Mouse (Mus musculus): ENCODE results near the gene Sct. TPM values are rescaled to one million over a fixed set of nuclear protein-coding genes. Genes with fewer than 3 reads are reported as not detected.

Gene Sct
- total RNA-seq (2015; ENCODE audit: low replicate concordance) (not detected in 2 replicates), total RNA-seq (2017; ENCODE audit: low replicate concordance) (not detected in 2 replicates)

DNA sequence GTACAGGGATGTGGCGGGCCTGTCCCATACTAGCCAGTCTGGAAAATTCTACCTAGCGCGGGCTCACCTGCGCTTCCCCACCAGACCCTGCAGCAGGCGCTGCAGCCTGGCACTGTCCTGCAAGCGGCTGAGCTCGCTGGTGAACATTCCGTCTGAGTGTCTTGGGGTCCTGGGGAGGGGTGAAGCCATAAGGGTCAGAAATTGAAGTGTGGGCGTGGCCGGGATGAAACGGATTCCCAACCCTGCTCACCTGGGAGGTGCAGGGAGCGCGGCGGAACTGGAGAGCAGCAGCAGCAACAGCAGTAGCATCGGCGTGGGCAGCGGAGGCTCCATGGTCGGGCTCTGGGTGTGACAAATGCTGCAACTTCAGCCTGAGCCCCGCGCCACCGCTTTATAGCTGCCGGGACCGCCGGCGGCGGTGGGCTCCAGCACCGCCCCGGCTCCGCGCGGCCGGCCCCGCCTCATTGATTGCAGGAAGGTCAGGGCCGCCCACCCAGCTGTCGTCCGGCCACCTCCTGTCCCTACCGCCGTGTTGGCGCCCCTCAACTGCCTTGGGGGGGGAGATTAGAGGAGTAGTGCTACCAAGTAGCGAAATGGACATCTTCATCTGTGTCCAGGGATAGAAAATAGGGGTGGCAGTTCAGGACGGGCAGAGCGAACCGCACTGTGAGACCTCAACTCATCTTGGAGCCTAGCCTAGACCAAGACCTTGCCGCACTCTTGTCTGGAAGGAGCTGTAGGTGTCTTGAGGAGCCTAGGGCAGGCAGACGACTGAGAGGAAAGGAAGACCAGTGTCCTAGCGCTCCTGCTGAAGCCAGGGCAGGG lies at the start of gene Sct:
Sct (minus strand) TSS at position 368 of the 825 bp plus-strand sequence.
- ATAC-seq (replicated peaks; ENCODE audit: low FRiP score, poor library complexity, severe bottlenecking), result no peak

DNA sequence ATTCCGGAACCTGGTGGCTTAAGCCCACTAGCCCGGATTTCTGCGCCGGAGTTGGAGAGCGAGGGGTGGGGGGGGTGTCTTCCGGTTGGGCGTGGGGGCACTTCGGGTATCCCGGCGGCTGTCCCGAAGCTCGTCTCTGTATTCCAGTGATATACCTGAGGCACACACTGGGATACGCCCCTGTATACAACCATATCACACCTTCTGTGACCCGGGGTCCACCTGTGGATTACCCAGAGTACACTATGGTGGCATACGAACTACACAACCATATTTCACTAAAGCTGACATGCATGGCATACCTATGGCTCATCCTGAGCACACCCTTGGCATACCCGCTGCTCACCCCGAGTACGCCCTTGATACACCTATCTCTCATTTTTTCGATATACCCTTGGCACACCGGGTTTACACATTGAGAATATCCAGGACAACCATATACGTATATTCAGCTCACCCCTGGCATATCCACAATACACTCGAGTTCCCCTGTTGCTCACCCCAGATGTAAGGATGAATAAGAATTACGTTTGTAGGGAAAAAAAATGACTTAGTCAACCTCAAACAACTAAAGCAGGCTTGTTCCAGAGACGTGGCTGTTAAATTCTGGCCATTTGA lies 49.5 kb upstream of the Sct start:
- ATAC-seq (replicated peaks; ENCODE audit: low FRiP score, poor library complexity, severe bottlenecking), result no peak; the same call in 1 of the 2 replicates

DNA sequence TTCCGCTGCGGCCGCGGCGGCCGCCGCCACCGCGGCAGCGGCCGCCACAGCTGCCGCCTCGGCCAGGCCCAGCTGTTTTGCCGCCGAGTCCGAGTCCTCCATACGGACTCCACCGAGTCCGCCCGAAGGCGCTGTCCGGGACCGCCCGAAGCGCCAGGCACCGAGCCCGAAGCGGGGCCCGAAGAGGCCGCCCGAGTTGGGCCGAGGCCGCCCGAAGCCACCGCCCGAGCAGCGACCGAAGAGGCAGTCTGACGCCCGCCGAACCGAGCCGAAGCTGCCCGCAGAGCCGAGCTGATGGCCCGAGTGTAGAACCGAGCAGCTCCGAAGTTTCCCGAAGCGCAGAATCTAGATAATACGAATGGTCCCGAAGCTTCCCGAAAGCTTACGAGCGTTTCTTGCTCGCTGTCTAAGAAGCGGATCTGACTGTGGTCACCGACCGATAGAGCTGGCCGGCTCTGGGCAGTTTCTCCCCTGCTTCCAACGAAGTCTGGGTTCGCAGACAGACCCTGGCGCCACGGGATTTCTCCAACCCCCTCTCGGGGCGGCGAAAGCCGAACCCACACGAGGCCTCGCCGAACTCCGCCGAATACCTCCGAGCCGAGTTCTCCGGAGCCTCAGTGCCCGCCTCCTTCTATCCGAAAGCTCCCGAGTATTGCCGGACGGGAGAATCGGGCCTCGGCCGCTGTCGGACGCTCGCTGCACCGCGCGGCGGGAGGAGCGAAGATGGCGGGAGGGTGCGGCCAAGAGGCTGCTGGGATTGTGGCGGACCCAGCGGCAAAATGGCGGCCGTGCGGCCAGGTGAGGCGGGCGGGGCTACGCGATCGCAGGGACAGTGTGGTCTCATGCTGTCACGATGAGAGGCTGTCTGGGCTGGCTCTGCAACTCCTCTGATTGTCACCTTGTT lies 48.8 kb upstream of the Sct start, which contains the start of the genes Deaf1 and Tmem80:
Deaf1 (minus strand) TSS at position 222 of the 904 bp plus-strand sequence.
Tmem80 (plus strand) TSS at position 271 of the 904 bp plus-strand sequence.
- ATAC-seq (replicated peaks; ENCODE audit: low FRiP score, poor library complexity, severe bottlenecking), result peak; percentile 89

DNA sequence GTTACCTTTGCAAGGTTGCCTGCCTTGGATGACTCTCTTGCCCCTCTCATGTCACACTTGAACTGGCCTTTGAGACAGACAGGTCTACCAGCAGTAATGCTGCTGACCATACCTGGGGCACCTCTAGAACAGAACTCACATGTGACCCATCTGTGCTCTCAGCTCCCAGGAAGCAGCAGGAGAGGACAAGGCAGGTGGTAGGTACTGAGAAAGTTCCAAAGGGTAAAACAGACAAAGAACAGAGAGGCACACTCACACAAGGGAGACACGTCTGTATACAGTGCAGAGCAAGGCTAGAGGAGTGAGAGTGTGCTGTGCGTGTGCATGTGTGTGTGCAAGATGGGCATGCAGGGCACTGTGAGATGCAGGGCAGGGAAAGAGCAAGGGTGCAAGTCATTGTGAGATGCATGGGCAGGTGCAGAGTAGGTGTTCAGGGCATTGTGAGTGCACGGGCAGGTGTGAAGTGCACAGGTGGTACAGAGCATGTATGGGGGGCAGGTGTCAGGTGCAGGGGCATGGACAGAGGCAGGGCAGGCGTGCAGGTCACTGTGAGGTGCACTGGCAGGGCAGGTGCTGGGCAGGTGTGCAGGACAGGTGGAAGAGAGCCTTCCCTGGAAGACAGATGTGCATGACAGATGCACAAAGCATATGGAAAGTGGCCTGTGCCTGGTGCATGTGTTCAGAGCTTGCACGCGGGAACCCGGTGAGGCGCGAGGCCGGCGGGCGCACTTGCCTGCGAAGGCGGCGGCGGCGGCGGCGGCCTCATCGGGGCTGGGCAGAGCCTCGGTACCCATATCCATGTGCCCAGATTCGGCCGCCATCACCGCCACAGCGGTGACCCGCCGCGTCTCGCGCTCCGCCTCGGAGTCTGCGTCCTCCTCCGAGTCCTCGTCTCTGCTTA lies 47.9 kb upstream of the Sct start:
- ATAC-seq (replicated peaks; ENCODE audit: low FRiP score, poor library complexity, severe bottlenecking), result peak; percentile 8; the same call in 1 of the 2 replicates

DNA sequence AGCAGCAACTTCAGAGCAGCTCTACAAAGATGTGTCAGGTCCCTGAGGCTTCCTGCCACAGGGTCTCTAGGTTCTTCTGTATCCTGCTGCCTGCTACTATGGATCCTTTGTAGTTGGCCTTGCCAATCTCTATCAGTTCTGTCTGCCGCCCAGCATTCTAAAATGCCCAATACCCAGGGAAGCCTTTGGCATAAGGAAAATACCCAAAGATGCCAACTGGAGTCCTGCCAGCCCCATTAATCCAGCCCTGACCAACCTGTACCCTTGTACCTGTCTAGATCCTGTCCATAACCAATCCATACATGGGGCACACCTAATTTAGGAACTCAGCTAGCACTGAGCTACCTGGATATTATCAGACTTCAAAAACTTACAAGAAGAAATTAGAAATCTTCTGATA lies 45.8 kb upstream of the Sct start:
- ATAC-seq (replicated peaks; ENCODE audit: low FRiP score, poor library complexity, severe bottlenecking), result no peak

DNA sequence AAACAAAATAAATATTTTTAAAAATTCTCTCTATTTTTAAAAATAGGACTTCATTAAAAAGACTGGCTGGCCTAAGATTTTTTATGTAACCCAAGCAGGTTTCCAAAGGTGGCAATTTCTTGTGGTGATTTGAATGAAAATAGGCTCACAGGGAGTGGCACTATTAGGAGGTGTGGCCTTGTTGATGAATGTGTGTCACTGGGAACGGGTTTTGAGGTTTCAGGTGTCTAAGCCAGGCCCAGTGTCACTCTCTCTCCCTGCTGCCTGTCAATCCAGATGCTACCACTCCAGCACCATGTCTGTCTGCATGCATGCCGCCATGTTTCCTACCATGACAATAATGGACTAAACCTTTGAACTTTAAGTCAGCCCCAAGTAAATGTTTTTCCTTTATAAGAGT lies 40.5 kb upstream of the Sct start:
- no peak for ATAC-seq (replicated peaks; ENCODE audit: low FRiP score, poor library complexity, severe bottlenecking)

DNA sequence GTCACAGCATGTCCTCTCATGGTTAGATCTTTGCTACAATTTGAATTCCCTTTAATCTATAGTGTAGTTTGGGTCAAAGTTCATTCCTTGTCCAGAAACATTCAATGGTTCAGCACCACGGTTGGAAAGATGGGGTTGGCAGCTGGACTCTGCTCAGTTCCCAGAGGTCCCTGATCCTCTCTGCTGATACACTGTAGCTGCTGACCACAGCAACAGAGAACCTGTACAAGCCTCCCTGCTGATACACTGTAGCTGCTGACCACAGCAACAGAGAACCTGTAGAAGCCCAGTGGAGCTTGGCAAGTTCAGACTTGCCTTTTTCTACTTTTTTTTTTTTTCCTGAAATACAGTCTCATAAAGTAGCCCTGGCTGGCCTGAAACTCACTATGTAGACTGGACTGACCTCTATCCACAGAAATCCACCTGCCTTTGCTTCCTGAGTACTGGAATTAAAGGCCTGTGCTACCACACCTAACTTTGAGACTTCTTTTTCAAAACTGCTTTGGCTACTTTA lies 38.7 kb upstream of the Sct start:
- no peak for ATAC-seq (replicated peaks; ENCODE audit: low FRiP score, poor library complexity, severe bottlenecking)

DNA sequence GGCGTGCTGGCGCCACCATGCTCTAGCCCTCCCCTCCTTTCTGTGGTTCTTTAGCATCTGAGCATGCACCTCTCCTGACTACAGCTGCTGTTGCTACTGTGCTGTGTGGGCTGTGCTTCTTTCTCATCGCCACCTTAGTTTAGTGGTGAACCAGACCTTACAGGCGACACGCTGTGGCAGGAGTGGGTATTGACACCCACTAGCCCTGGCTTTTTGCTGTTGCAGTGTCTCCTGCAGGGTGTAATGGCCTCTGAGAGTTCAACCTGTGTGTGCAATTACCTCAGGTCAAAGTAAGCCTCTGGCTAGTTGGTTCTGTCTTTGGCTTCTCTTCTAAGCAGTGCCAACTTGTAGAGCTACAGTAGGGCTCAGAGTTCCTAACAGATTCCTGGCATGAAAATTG lies 37.0 kb upstream of the Sct start:
- ATAC-seq (replicated peaks; ENCODE audit: low FRiP score, poor library complexity, severe bottlenecking), result peak; percentile 70

DNA sequence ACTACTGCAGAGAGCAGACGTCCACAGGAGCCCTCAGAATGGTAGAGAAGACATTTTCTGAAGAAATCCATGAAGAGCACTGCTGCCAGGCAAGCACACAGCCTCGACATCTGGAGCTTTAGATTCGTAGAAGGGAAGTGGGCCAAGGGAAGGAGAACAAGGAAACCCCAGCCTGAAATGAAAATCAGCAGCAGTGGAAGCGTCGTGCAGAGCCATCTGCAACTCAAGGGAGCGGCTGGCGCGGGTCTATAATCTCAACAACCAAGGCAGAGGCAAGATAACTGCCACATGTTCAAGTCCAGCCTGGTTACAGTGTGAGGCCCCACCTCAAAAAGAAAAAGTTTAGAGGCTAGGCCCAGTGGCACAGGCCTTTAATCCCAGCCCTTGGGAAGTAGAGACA lies 36.1 kb upstream of the Sct start:
- no peak for ATAC-seq (replicated peaks; ENCODE audit: low FRiP score, poor library complexity, severe bottlenecking)

DNA sequence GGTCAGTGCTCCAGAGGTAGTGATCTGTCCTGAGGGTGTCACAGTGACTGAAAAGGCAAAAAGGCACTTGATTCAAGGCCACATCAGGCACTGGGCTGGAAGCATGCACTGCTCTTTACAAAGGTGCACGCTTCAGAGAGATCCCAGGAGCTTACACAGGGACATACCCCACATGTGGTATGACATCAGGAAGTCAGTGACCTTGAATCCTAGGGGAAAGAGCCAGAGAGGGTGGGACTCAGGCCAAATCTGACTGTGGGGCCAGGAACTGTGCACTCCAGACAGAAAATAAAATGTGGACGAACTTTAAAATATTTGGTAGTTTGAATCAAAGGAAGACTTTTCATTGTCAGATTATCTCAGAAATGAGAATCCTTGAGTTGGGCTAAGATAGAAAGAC lies 35.5 kb upstream of the Sct start:
- no peak for ATAC-seq (replicated peaks; ENCODE audit: low FRiP score, poor library complexity, severe bottlenecking)

DNA sequence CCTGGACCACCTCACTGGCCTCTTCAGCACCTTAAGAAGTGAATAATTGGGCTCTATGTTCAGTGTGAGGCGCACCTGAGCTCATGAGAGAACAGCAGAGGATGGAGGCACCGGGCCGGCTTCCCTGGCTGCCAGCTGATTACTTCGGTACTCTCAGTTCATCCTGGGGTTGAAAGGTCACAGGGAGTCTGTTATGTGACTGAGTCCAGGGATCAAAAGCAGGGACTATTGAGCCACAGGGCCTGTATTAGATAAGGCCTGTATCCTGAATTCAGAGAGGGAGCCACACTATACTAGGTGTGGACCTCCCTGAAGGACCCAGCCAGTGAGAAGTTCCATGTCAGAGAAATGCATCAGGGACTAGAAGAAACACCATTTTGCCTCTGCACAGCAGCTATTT lies 25.6 kb upstream of the Sct start:
- no peak for ATAC-seq (replicated peaks; ENCODE audit: low FRiP score, poor library complexity, severe bottlenecking)

DNA sequence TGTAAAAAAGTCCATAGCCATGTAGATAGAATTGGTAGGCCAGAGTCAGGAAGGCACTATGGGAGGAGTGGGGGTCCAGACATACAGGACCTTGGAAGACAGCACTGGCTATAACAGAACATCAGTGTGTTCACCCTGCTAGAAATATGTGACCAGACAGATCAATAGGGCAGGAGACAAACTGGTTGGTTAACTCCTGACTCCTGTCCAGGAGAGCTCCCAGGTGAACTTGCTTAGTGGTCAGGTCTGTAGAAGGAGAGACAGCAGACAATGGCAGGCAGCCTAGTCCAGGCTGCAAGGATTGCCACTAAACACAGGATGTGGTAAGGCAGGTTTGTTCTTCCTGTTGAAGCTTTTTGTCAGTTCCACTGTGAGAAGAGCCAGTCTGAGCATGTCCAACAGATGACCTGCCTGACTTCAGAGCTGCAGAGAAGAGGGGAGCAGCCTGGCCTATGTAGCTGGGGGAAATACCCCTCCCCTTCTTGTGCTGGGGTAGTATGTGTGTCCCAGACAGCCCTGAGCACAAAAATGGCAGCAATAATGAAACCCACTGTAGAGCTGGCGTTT lies 23.9 kb upstream of the Sct start:
- ATAC-seq (replicated peaks; ENCODE audit: low FRiP score, poor library complexity, severe bottlenecking), result no peak

DNA sequence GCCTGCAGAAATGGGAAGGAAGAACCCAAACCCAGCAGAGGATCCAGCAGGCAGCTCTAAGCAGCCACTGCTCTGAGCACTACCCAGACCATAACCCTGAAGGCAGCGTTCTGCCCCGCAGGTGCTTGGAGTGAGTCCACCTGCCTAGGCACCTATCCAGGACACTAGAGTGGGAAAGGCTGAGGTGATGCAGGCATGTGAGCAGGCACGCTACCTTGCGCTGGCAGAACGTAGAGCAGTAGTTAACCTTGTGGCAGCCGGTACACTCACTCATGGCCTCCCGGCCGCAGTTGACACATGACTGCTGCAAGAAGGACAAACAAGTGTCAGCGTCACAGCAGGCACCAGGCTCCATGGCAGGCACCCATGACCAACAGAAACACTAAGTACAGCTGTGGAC lies 22.5 kb upstream of the Sct start:
- no peak for ATAC-seq (replicated peaks; ENCODE audit: low FRiP score, poor library complexity, severe bottlenecking)

DNA sequence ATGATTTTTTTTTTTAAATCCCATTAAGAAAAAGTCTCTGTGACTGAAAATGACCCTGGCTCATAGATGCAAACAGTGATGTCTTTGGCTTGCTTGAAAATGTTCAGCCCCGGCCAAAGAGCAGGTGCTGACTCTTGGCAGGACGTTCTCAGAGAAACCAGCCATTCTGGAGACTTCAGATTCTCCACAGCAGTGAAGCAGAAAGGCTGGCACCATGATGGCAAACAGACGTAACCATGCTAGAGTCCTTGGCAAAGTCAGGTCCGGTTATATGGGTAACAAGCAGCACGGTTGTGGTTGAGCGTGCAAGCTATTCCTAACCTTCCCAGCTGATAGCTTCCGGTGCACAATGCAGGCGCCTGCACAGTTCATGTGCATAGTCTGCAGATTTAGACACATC lies 20.2 kb upstream of the Sct start:
- ATAC-seq (replicated peaks; ENCODE audit: low FRiP score, poor library complexity, severe bottlenecking), result no peak

DNA sequence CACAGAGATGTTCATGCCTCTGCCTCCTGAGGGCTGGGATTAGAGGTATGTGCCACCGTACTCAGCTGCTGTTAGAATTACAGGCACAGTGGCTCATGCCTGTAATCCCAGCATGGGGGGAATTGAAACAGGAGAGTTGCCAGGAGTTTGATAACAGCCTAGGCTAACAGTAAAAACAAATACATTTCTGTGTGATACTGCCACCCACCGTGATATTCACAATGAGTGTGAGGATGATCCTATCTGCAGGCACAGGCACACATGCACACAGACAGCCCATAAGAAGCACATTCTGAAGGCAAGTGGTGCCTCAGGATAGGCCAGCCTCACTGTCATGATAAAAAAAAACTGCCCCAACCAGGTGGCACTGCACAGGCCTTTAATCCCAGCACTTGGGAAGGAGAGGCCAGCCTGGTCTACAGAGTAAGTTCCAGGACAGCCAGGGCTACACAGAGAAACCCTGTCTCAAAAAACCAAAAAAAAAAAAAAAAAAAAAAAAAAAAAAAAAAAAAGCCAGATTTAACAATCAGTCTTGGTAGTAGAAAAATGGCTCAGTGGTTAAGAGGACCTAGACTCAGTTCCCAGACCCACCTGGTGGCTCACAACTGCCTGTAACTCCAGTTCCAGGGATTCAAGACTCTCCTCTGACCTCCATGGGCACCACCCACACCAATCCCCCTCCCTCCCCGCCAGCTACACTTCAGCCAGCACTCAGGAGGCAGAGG lies 19.2 kb upstream of the Sct start:
- ATAC-seq (replicated peaks; ENCODE audit: low FRiP score, poor library complexity, severe bottlenecking), result no peak

DNA sequence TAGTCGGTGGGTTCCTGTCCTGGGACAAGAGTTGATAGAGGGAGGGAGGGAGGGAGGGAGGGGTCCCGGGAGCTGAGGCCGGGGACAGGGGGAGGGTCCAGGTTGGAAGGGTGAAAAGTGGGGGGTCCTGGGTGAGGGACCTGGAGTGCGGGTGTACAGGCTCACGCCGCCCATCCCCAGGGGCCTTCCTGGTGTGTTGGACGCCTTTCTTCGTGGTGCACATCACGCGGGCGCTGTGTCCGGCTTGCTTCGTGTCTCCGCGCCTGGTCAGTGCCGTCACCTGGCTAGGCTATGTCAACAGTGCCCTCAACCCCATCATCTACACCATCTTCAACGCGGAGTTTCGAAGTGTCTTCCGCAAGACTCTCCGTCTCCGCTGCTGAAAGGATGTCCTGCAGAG lies 15.5 kb upstream of the Sct start:
- ATAC-seq (replicated peaks; ENCODE audit: low FRiP score, poor library complexity, severe bottlenecking), result no peak

DNA sequence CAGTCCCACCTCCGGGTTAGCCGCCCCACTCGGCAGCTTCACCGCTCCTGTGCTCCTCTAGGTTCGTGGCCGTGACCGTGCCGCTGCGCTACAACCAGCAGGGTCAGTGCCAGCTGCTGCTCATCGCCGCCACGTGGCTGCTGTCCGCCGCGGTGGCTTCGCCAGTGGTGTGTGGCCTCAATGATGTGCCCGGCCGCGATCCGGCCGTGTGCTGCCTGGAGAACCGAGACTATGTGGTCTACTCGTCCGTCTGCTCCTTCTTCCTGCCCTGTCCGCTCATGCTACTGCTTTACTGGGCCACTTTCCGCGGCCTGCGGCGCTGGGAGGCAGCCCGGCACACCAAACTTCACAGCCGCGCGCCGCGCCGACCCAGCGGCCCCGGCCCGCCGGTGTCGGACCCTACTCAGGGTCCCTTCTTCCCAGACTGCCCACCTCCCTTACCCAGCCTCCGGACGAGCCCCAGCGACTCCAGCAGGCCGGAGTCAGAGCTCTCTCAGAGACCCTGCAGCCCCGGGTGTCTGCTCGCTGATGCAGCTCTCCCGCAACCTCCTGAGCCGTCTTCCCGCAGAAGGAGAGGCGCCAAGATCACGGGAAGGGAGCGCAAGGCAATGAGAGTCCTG lies 15.0 kb upstream of the Sct start:
- ATAC-seq (replicated peaks; ENCODE audit: low FRiP score, poor library complexity, severe bottlenecking), result no peak
